Mouse (Mus musculus): ENCODE measurements around the gene Ptn. TPM values are rescaled to one million over a fixed set of nuclear protein-coding genes. Genes with fewer than 3 reads are reported as not detected.

Ptn gene
- polyA plus RNA-seq (2016; fragmentation: Nextera tagmentation; extraction: Ambion mirVana) = 154 and 174 TPM in 2 replicates

DNA sequence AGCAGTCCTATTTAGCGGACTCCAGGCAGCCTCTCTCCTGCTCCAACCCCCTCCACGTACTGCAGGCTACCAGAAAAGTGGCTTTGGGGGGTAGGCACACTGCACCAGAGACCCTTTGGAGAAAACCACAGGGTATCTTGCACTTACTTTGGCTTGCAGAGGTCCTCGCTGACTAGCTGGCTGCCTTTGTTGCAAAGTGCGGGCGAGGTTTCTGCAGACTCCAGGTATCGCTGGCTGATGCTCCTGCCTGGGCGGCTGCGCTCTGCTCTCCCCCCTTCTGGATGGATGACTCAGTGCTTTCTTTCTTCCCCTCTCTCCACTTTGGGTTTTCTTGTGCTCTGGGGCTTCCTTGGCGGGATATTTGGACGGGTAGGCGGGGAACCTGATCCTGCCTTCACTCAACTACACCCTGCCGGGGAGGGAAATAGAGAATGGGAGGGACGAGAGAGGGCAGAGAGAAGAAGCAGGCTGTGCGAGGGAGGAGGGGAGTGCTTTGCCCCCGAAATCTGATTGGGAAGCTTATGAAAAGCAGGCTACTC lies at the start of gene Ptn:
TSS of gene Ptn (minus strand) at position 474 of the 539 bp plus-strand sequence.
- Histone ChIP-seq H3K4me3 (peak within 1 kb of the TSS; percentile 72), H3K9me3 (replicated peaks) (no peaks in the 10 kb centered on the region), H3K27ac (replicated peaks) (peak within 1 kb of the TSS; percentile 89), H3K36me3 (peaks cover 21% of the 10 kb centered on the region), H3K27me3 (ENCODE audit: low read depth, poor library complexity, severe bottlenecking) (peaks cover 50% of the 10 kb centered on the region), H3K4me1 (peaks cover 41% of the 10 kb centered on the region)
- DNase-seq (ENCODE audit: low spot score) = peak; percentile 73
- WGBS = under 1% methylated on average over 15 of the region's 15 CpGs

GRCm38 (mm10) chr6:36858258-36859041 lies 48.4 kb upstream of the Ptn start:
- 30% methylated on average over 3 of the region's 3 CpGs for WGBS

DNA sequence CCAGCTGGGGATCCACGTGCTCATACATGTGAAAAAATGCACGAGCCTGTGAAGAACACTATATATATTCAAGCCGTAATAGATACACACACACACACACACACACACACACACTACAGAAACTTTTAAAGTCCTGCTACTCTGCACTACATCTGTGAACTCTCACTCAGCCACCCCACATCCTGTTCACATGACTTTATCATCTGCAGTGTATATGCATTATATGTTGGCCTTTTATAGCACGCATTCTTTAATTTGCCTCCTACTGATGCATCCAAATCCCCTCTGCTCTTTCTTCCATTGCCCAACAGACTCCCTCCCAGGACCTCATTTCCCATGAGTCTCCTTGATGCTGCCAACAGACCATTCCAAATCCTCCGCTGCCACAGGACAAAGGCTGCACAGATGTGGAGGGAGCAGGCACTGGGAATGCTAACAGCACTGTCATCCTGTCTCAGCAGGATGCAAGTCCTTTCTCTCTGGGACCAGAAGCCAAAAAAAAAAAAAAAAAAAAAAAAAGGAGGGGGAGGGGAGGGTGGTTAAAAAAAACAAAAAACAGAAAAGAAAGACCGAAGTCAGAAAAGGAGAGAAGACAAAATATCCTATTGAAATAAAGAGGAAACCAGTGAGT lies 47.7 kb upstream of the Ptn start:
- H3K36me3 ChIP-seq = no peaks in the 10 kb centered on the region
- no peak overlapping the region for H3K4me3 ChIP-seq
- 19% methylated on average over 6 of the region's 6 CpGs for WGBS
- H3K4me1 ChIP-seq = peaks cover 23% of the 10 kb centered on the region
- peak overlapping the region; percentile 84 for H3K27ac ChIP-seq (replicated peaks)
- peak; percentile 67 for DNase-seq (ENCODE audit: low spot score)
- no peaks in the 10 kb centered on the region for H3K9me3 ChIP-seq (replicated peaks)
- H3K27me3 ChIP-seq (ENCODE audit: low read depth, poor library complexity, severe bottlenecking) = no peaks in the 10 kb centered on the region

More at GRCm38 (mm10) chr6:36858258-36859041, 48.4 kb upstream of the Ptn start:
- H3K27me3 ChIP-seq (ENCODE audit: low read depth, poor library complexity, severe bottlenecking) = no peaks in the 10 kb centered on the region
- no peaks in the 10 kb centered on the region for H3K9me3 ChIP-seq (replicated peaks)
- peaks cover 23% of the 10 kb centered on the region for H3K4me1 ChIP-seq
- peak; percentile 58 for DNase-seq (ENCODE audit: low spot score)
- H3K4me3 ChIP-seq = 0 out of 2 replicates have a peak overlapping the region, but pooled peaks have one; percentile 11
- H3K27ac ChIP-seq (replicated peaks) = peak overlapping the region; percentile 84
- no peaks in the 10 kb centered on the region for H3K36me3 ChIP-seq

DNA sequence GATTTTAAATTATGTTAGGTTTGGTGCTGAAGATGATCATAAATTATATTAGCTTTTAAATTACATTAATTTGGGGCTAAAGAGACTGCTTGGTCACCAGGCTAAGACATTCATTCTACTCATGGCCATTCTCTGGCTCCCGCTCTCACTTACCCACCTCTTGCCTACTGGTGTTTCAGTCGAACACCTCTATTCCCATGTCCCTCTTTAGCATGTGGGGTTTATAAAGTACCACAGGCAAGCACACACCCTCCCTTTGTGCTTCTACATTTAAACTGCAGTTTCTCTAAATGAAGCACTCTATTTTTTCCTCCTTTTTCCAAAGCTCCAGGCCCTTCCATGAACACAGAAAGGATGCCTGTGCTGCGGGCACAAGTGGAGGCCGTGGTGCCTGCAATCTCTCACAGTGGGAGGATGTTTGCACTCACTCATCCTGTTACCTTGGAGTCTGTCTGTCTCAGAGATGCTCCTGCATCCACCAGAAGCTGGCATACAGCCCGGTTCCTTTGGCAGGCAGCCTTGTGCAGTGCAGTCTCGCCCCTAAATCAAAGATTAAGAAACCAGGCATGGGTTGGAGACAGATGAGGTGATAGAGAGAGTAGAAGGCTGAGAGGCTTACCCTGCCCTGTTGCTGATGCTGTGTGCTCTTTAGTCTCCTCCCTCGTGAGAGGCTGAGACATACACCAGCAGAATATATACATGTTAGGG lies 40.6 kb upstream of the Ptn start:
- Histone ChIP-seq H3K4me1 (no peaks in the 10 kb centered on the region), H3K36me3 (no peaks in the 10 kb centered on the region), H3K27me3 (ENCODE audit: low read depth, poor library complexity, severe bottlenecking) (no peaks in the 10 kb centered on the region), H3K9me3 (replicated peaks) (no peaks in the 10 kb centered on the region), H3K4me3 (no peak overlapping the region), H3K27ac (replicated peaks) (no peak overlapping the region)
- 87% methylated on average over 7 of the region's 7 CpGs for WGBS
- no peak for DNase-seq (ENCODE audit: low spot score)

DNA sequence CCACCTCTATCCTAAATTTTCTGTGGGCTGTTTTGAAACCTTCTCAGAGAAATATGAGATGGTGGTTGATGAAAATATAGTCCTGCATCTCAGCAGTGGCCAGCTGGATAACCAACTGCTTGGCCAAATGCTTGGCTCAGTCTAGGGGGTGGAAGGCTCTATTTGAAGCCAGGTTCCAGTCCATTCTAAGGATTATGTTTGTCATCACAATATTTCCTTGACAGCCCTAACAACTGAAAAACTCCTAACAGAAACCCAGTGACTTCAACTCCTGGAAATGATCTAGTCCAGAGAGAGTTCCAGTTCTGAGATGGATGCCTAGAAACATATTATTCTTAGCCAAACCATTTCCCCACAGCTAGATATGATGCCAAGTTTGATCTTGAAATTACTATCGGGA lies 35.3 kb upstream of the Ptn start:
- 84% methylated on average over 1 of the region's 1 CpGs for WGBS
- Histone ChIP-seq H3K27me3 (ENCODE audit: low read depth, poor library complexity, severe bottlenecking) (no peaks in the 10 kb centered on the region), H3K4me1 (peaks cover 5% of the 10 kb centered on the region; the same call in 1 of the 2 replicates)

GRCm38 (mm10) chr6:36844258-36844657 lies 34.2 kb upstream of the Ptn start:
- Histone ChIP-seq H3K27ac (replicated peaks) (no peak overlapping the region), H3K4me3 (no peak overlapping the region), H3K4me1 (peaks cover 5% of the 10 kb centered on the region; the same call in 1 of the 2 replicates), H3K27me3 (ENCODE audit: low read depth, poor library complexity, severe bottlenecking) (no peaks in the 10 kb centered on the region), H3K9me3 (replicated peaks) (no peaks in the 10 kb centered on the region), H3K36me3 (no peaks in the 10 kb centered on the region)
- 76% methylated on average over 6 of the region's 6 CpGs for WGBS
- DNase-seq (ENCODE audit: low spot score) = no peak

More for the DNA sequence above, 35.3 kb upstream of the Ptn start:
- no peak overlapping the region for H3K4me3 ChIP-seq
- no peaks in the 10 kb centered on the region for H3K9me3 ChIP-seq (replicated peaks)
- H3K36me3 ChIP-seq = no peaks in the 10 kb centered on the region
- no peak overlapping the region for H3K27ac ChIP-seq (replicated peaks)
- no peak for DNase-seq (ENCODE audit: low spot score)

GRCm38 (mm10) chr6:36843031-36843488 lies 33.0 kb upstream of the Ptn start:
- H3K4me1 ChIP-seq = peaks cover 5% of the 10 kb centered on the region; the same call in 1 of the 2 replicates
- H3K9me3 ChIP-seq (replicated peaks) = no peaks in the 10 kb centered on the region

GRCm38 (mm10) chr6:36842101-36842922 lies 32.3 kb upstream of the Ptn start:
- no peaks in the 10 kb centered on the region for H3K27me3 ChIP-seq (ENCODE audit: low read depth, poor library complexity, severe bottlenecking)
- no peak overlapping the region for H3K27ac ChIP-seq (replicated peaks)
- H3K9me3 ChIP-seq (replicated peaks) = no peaks in the 10 kb centered on the region
- H3K4me1 ChIP-seq = peaks cover 5% of the 10 kb centered on the region; the same call in 1 of the 2 replicates
- no peak for DNase-seq (ENCODE audit: low spot score)
- H3K36me3 ChIP-seq = no peaks in the 10 kb centered on the region
- no peak overlapping the region for H3K4me3 ChIP-seq
- WGBS = 83% methylated on average over 5 of the region's 5 CpGs

More at GRCm38 (mm10) chr6:36843031-36843488, 33.0 kb upstream of the Ptn start:
- no peak for DNase-seq (ENCODE audit: low spot score)
- no peaks in the 10 kb centered on the region for H3K27me3 ChIP-seq (ENCODE audit: low read depth, poor library complexity, severe bottlenecking)
- no peak overlapping the region for H3K4me3 ChIP-seq
- 80% methylated on average over 3 of the region's 3 CpGs for WGBS
- H3K27ac ChIP-seq (replicated peaks) = no peak overlapping the region
- H3K36me3 ChIP-seq = no peaks in the 10 kb centered on the region

DNA sequence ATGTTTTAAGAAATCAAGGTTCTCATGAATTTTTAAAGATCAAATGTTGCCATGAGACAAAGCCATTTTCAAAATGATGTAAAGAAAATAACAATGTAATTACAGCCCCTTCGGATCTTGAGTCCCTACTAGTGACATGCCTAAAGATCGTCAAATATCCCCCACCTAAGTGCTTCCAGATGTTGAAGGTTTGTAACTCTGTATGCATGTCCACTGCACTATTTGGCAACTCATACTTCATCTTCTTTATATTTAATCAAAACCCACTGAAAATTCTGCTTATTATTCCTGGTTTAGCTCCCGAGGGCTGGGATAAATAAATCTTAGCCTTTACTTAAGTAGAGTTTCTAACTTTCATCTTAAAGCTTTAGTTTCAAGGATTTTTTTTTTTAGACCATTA lies 31.7 kb upstream of the Ptn start:
- H3K27ac ChIP-seq (replicated peaks) = no peak overlapping the region
- H3K27me3 ChIP-seq (ENCODE audit: low read depth, poor library complexity, severe bottlenecking) = no peaks in the 10 kb centered on the region
- WGBS = 80% methylated on average over 3 of the region's 3 CpGs
- H3K9me3 ChIP-seq (replicated peaks) = no peaks in the 10 kb centered on the region
- peaks cover 5% of the 10 kb centered on the region; the same call in 1 of the 2 replicates for H3K4me1 ChIP-seq
- H3K4me3 ChIP-seq = no peak overlapping the region
- no peak for DNase-seq (ENCODE audit: low spot score)
- H3K36me3 ChIP-seq = no peaks in the 10 kb centered on the region

GRCm38 (mm10) chr6:36841174-36841573 lies 31.2 kb upstream of the Ptn start:
- peaks cover 10% of the 10 kb centered on the region; the same call in 1 of the 2 replicates for H3K4me1 ChIP-seq
- H3K27me3 ChIP-seq (ENCODE audit: low read depth, poor library complexity, severe bottlenecking) = no peaks in the 10 kb centered on the region
- no peaks in the 10 kb centered on the region for H3K36me3 ChIP-seq
- no peak overlapping the region for H3K27ac ChIP-seq (replicated peaks)
- no peak for DNase-seq (ENCODE audit: low spot score)
- no peak overlapping the region for H3K4me3 ChIP-seq
- no peaks in the 10 kb centered on the region for H3K9me3 ChIP-seq (replicated peaks)

DNA sequence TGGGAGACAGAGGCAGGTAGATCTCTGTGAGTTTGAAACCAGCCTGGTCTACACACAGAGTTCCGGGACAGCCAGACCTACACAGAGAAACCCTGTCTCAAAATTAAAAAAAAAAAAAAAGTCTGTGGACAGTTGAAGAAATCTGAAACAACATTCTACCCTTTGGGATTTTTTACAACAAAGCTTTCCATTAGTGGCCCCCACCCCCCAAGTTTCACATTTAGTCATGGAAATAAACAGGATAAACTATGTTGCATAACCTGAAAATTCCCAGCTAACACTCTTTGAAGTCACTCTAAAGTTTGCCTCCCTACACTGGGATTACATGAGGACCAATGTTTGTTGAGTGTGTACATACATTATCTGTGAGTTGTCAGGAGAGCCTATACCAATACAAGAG lies 28.7 kb upstream of the Ptn start:
- WGBS = 87% methylated on average over 1 of the region's 1 CpGs
- Histone ChIP-seq H3K9me3 (replicated peaks) (no peaks in the 10 kb centered on the region), H3K27me3 (ENCODE audit: low read depth, poor library complexity, severe bottlenecking) (no peaks in the 10 kb centered on the region), H3K4me1 (peaks cover 10% of the 10 kb centered on the region; the same call in 1 of the 2 replicates), H3K27ac (replicated peaks) (no peak overlapping the region), H3K36me3 (no peaks in the 10 kb centered on the region), H3K4me3 (no peak overlapping the region)
- DNase-seq (ENCODE audit: low spot score) = no peak
